Mouse (Mus musculus): ENCODE results near the gene Ttll8.

- TF ChIP-seq CTCF (IDR thresholded peaks at IDR 0.05; ENCODE audit: borderline replicate concordance, insufficient read depth, low read depth, low read length) (no peak), POLR2A (IDR thresholded peaks at IDR 0.05; ENCODE audit: borderline replicate concordance, insufficient read depth, low read length) (no peak)
Observed at GRCm38 (mm10) chr15:88957522-88957921, 3.3 kb upstream of the Ttll8 start.

All from cerebellum, adult 2 months (tissue).